Mouse (Mus musculus): ENCODE measurements around the gene Tat. TPM values are rescaled to one million over a fixed set of nuclear protein-coding genes. Genes with fewer than 3 reads are reported as not detected.

The Tat gene
- polyA plus RNA-seq, 1 experiment = not detected

GRCm38 (mm10) chr8:109997381-109997780, 7.1 kb downstream of the Tat start:
- no peaks in the 10 kb centered on the region for H3K4me1 ChIP-seq (ENCODE audit: control insufficient read depth, insufficient read depth, low read length)
- no peaks in the 10 kb centered on the region for H3K36me3 ChIP-seq (ENCODE audit: control insufficient read depth, insufficient read depth, low read length)
- no peak for DNase-seq
- no peak overlapping the region for H3K4me3 ChIP-seq (ENCODE audit: insufficient read depth, low read depth, low read length)
- H3K27me3 ChIP-seq (replicated peaks; ENCODE audit: control insufficient read depth, insufficient read depth, low read length) = no peaks in the 10 kb centered on the region
- no peak overlapping the region for H3K27ac ChIP-seq (ENCODE audit: insufficient read depth, low read depth, low read length)
- 93% methylated on average over 9 of the region's 9 CpGs for whole genome bisulfite sequencing
- TF ChIP-seq CTCF (conservative IDR thresholded peaks at IDR 0.05; ENCODE audit: insufficient read depth, insufficient read length, low read depth, low read length) = no peak
- no peak for TF ChIP-seq POLR2A (IDR thresholded peaks at IDR 0.05; ENCODE audit: low read depth, low read length)

- WGBS = 66% methylated on average over 7 of the region's 7 CpGs
- no peaks in the 10 kb centered on the region for H3K4me1 ChIP-seq (ENCODE audit: control insufficient read depth, insufficient read depth, low read length)
- no peak overlapping the region for H3K4me3 ChIP-seq (ENCODE audit: insufficient read depth, low read depth, low read length)
- H3K27me3 ChIP-seq (replicated peaks; ENCODE audit: control insufficient read depth, insufficient read depth, low read length) = no peaks in the 10 kb centered on the region
- no peak for DNase-seq
- H3K27ac ChIP-seq (ENCODE audit: insufficient read depth, low read depth, low read length) = no peak overlapping the region
- H3K36me3 ChIP-seq (ENCODE audit: control insufficient read depth, insufficient read depth, low read length) = no peaks in the 10 kb centered on the region
- no peak for TF ChIP-seq CTCF (conservative IDR thresholded peaks at IDR 0.05; ENCODE audit: insufficient read depth, insufficient read length, low read depth, low read length)
- no peak for TF ChIP-seq POLR2A (IDR thresholded peaks at IDR 0.05; ENCODE audit: low read depth, low read length)
These were observed 7.8 kb downstream of the Tat start for GRCm38 (mm10) chr8:109998066-109998465.

GRCm38 (mm10) chr8:109999974-110000373, 9.7 kb downstream of the Tat start:
- no peak for DNase-seq
- 77% methylated on average over 10 of the region's 10 CpGs for WGBS

GRCm38 (mm10) chr8:110002953-110003352, 12.7 kb downstream of the Tat start:
- 42% methylated on average over 9 of the region's 9 CpGs for WGBS
- Histone ChIP-seq H3K4me3 (ENCODE audit: insufficient read depth, low read depth, low read length) (no peak overlapping the region), H3K36me3 (ENCODE audit: control insufficient read depth, insufficient read depth, low read length) (no peaks in the 10 kb centered on the region), H3K27me3 (replicated peaks; ENCODE audit: control insufficient read depth, insufficient read depth, low read length) (no peaks in the 10 kb centered on the region), H3K4me1 (ENCODE audit: control insufficient read depth, insufficient read depth, low read length) (no peaks in the 10 kb centered on the region), H3K27ac (ENCODE audit: insufficient read depth, low read depth, low read length) (no peak overlapping the region)
- TF ChIP-seq POLR2A (IDR thresholded peaks at IDR 0.05; ENCODE audit: low read depth, low read length) (no peak), CTCF (conservative IDR thresholded peaks at IDR 0.05; ENCODE audit: insufficient read depth, insufficient read length, low read depth, low read length) (peak; percentile 69)
- peak; percentile 16 for DNase-seq

More at GRCm38 (mm10) chr8:109999974-110000373, 9.7 kb downstream of the Tat start:
- Histone ChIP-seq H3K36me3 (ENCODE audit: control insufficient read depth, insufficient read depth, low read length) (no peaks in the 10 kb centered on the region), H3K27ac (ENCODE audit: insufficient read depth, low read depth, low read length) (no peak overlapping the region), H3K4me3 (ENCODE audit: insufficient read depth, low read depth, low read length) (no peak overlapping the region), H3K4me1 (ENCODE audit: control insufficient read depth, insufficient read depth, low read length) (no peaks in the 10 kb centered on the region), H3K27me3 (replicated peaks; ENCODE audit: control insufficient read depth, insufficient read depth, low read length) (no peaks in the 10 kb centered on the region)
- TF ChIP-seq CTCF (conservative IDR thresholded peaks at IDR 0.05; ENCODE audit: insufficient read depth, insufficient read length, low read depth, low read length) (no peak), POLR2A (IDR thresholded peaks at IDR 0.05; ENCODE audit: low read depth, low read length) (no peak)

GRCm38 (mm10) chr8:110004300-110004699, 14.1 kb downstream of the Tat start:
- Histone ChIP-seq H3K27me3 (replicated peaks; ENCODE audit: control insufficient read depth, insufficient read depth, low read length) (no peaks in the 10 kb centered on the region), H3K4me1 (ENCODE audit: control insufficient read depth, insufficient read depth, low read length) (no peaks in the 10 kb centered on the region), H3K4me3 (ENCODE audit: insufficient read depth, low read depth, low read length) (no peak overlapping the region), H3K27ac (ENCODE audit: insufficient read depth, low read depth, low read length) (no peak overlapping the region), H3K36me3 (ENCODE audit: control insufficient read depth, insufficient read depth, low read length) (no peaks in the 10 kb centered on the region)
- peak; percentile 28 for DNase-seq
- 63% methylated on average over 5 of the region's 5 CpGs for WGBS
- TF ChIP-seq POLR2A (IDR thresholded peaks at IDR 0.05; ENCODE audit: low read depth, low read length) (no peak), CTCF (conservative IDR thresholded peaks at IDR 0.05; ENCODE audit: insufficient read depth, insufficient read length, low read depth, low read length) (no peak)

- H3K4me3 ChIP-seq (ENCODE audit: insufficient read depth, low read depth, low read length) = no peak overlapping the region
- TF ChIP-seq POLR2A (IDR thresholded peaks at IDR 0.05; ENCODE audit: low read depth, low read length) (no peak), CTCF (conservative IDR thresholded peaks at IDR 0.05; ENCODE audit: insufficient read depth, insufficient read length, low read depth, low read length) (no peak)
- no peak for DNase-seq
- 56% methylated on average over 17 of the region's 17 CpGs for WGBS
- no peaks in the 10 kb centered on the region for H3K27me3 ChIP-seq (replicated peaks; ENCODE audit: control insufficient read depth, insufficient read depth, low read length)
- H3K27ac ChIP-seq (ENCODE audit: insufficient read depth, low read depth, low read length) = no peak overlapping the region
- no peaks in the 10 kb centered on the region for H3K36me3 ChIP-seq (ENCODE audit: control insufficient read depth, insufficient read depth, low read length)
- no peaks in the 10 kb centered on the region for H3K4me1 ChIP-seq (ENCODE audit: control insufficient read depth, insufficient read depth, low read length)
These were observed 16.2 kb downstream of the Tat start for GRCm38 (mm10) chr8:110006312-110007023.

- no peak for DNase-seq
- no peaks in the 10 kb centered on the region for H3K27me3 ChIP-seq (replicated peaks; ENCODE audit: control insufficient read depth, insufficient read depth, low read length)
- TF ChIP-seq CTCF (conservative IDR thresholded peaks at IDR 0.05; ENCODE audit: insufficient read depth, insufficient read length, low read depth, low read length) (no peak), POLR2A (IDR thresholded peaks at IDR 0.05; ENCODE audit: low read depth, low read length) (no peak)
- no peak overlapping the region for H3K4me3 ChIP-seq (ENCODE audit: insufficient read depth, low read depth, low read length)
- 80% methylated on average over 26 of the region's 26 CpGs for WGBS
- no peak overlapping the region for H3K27ac ChIP-seq (ENCODE audit: insufficient read depth, low read depth, low read length)
- H3K36me3 ChIP-seq (ENCODE audit: control insufficient read depth, insufficient read depth, low read length) = no peaks in the 10 kb centered on the region
- no peaks in the 10 kb centered on the region for H3K4me1 ChIP-seq (ENCODE audit: control insufficient read depth, insufficient read depth, low read length)
These were observed 18.2 kb downstream of the Tat start for GRCm38 (mm10) chr8:110008228-110008994.

Data from kidney, adult 2 months (tissue).